In the genomic region with DNA sequence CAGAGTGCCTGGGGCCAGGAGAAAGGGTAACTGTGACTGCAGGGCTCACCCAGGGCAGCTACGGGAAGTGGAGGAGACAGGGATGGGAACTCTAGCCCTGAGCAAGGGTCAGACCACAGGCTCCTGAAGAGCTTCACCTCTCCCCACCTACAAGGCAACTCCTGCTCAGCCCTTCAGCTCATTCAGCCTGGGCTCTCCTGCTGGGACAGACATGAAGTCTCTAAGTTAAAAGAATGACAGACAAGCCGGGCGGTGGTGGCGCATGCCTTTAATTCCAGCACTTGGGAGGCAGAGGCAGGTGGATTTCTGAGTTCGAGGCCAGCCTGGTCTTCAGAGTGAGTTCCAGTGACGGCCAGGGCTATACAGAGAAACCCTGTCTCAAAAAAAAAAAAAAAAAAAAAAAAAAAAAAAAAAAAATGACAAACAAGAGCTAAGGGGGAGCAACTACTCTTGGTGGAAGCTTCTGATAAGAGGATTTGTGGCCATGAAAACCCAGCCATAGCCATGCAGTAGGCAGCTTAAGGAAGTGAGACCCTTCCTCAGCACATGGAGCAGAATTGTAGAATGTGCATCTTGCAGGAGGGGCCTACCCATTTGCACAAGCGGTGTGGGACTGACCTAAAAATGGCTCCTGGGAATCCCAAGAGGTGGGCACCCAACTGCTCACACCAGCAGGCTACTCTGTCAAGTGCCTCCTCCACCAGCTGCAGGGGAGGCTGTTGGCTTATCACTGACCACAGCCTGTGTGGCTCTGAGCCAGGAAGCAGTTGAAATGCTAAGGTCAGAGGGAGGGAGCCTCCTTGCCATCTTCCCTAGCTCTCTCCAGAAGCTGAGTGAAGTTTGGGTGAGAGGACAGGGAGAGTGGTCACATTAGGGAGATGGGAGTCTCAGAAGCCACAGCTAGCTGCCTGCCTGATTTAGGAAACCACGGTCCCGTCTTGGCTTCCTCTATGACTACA, we compare ENCODE assay signal across 11 mouse cellular contexts. TPM values are rescaled to one million over a fixed set of nuclear protein-coding genes. Genes with fewer than 3 reads are reported as not detected.
DNase-seq lines count a peak whose midpoint lies in the region; ATAC-seq lines count a peak whose summit lies in the region.
"Had no signal": no experiment of that assay in that cellular context is flagged by ENCODE, and none has a peak within 500 bp of the region (broad histone marks: within the 10 kb centered on the region; RNA-seq: fewer than 3 reads in every experiment).

No protein-coding gene starts in this region.

- H3K36me3 ChIP-seq in forebrain, embryonic 12.5 days (replicated peaks), result no peaks in the 10 kb centered on the region; the same call in 1 of the 2 replicates
- no peaks in the 10 kb centered on the region for H3K36me3 ChIP-seq in liver, embryonic 16.5 days (ENCODE audit: control insufficient read depth, insufficient read depth)
- no peaks in the 10 kb centered on the region for H3K36me3 ChIP-seq in limb, embryonic 10.5 days
- H3K36me3 ChIP-seq: embryonic facial prominence, embryonic 12.5 days had no signal

- H3K4me2 ChIP-seq in forebrain, embryonic 12.5 days, result peak overlapping the region; percentile 72
- peak overlapping the region; percentile 18; the same call in 1 of the 2 replicates for H3K4me2 ChIP-seq in liver, embryonic 16.5 days (ENCODE audit: low read depth, low read length)

- H3K27me3 ChIP-seq in forebrain, embryonic 12.5 days, result 0 out of 2 replicates have a peak, but pooled peaks cover 8% of the 10 kb centered on the region
- H3K27me3 ChIP-seq in liver, embryonic 16.5 days (ENCODE audit: control insufficient read depth, insufficient read depth, low read depth, low read length), result peaks cover 51% of the 10 kb centered on the region
- peaks cover 64% of the 10 kb centered on the region for H3K27me3 ChIP-seq in limb, embryonic 10.5 days (ENCODE audit: low read depth, poor library complexity, severe bottlenecking)

- DNase-seq in thymus, postnatal 0 days (ENCODE audit: low spot score), result peak; percentile 16
- DNase-seq in thymus, postnatal 10 days (ENCODE audit: low spot score in 2 of 2), result no peak
- DNase-seq in embryo, embryonic 9.5 days (ENCODE audit: extremely low spot score), result no peak
- DNase-seq in cerebellum, adult 8-10 months, result no peak
- no peak for DNase-seq in limb, embryonic 10.5 days (ENCODE audit: low spot score)

- 0 out of 2 replicates have a peak overlapping the region, but pooled peaks have one; percentile 10 for H3K4me3 ChIP-seq in forebrain, embryonic 12.5 days (replicated peaks)
- H3K4me3 ChIP-seq in liver, embryonic 16.5 days (ENCODE audit: low read depth, low read length), result no peak overlapping the region
- H3K4me3 ChIP-seq in limb, embryonic 10.5 days, result no peak overlapping the region
- H3K4me3 ChIP-seq: embryonic facial prominence, embryonic 12.5 days had no signal

- WGBS in forebrain, embryonic 12.5 days, result 76% methylated on average over 9 of the region's 9 CpGs
- 20% methylated on average over 9 of the region's 9 CpGs for WGBS in liver, embryonic 16.5 days (ENCODE audit: insufficient replicate concordance)
- WGBS in limb, embryonic 10.5 days, result 78% methylated on average over 9 of the region's 9 CpGs

- 0 out of 2 replicates have a peak overlapping the region, but pooled peaks have one; percentile 96 for H3K9ac ChIP-seq in forebrain, embryonic 12.5 days
- no peak overlapping the region for H3K9ac ChIP-seq in liver, embryonic 16.5 days (ENCODE audit: low read depth, low read length)
- H3K9ac ChIP-seq: embryonic facial prominence, embryonic 12.5 days had no signal

- H3K4me1 ChIP-seq in forebrain, embryonic 12.5 days, result peaks cover 49% of the 10 kb centered on the region
- H3K4me1 ChIP-seq in liver, embryonic 16.5 days (ENCODE audit: control insufficient read depth, low read depth, low read length), result peaks cover 48% of the 10 kb centered on the region
- H3K4me1 ChIP-seq in limb, embryonic 10.5 days, result peaks cover 30% of the 10 kb centered on the region

- no peak overlapping the region for H3K27ac ChIP-seq in forebrain, embryonic 12.5 days
- H3K27ac ChIP-seq in liver, embryonic 16.5 days (ENCODE audit: low read length), result no peak overlapping the region
- no peak overlapping the region for H3K27ac ChIP-seq in limb, embryonic 10.5 days

- no peak for ATAC-seq in forebrain, embryonic 12.5 days (ENCODE audit: low FRiP score)
- ATAC-seq in liver, embryonic 16.5 days (ENCODE audit: low read depth), result peak; percentile 68
- no peak for ATAC-seq in granulocyte monocyte progenitor cell, adult 5-6 weeks (replicated peaks; ENCODE audit: poor library complexity, severe bottlenecking)
- ATAC-seq: inflammation-experienced regulatory T-cells, adult 6 months had no signal

- H3K9me3 ChIP-seq in forebrain, embryonic 12.5 days, result no peaks in the 10 kb centered on the region
- H3K9me3 ChIP-seq in liver, embryonic 16.5 days (replicated peaks; ENCODE audit: control insufficient read depth, low read length), result no peaks in the 10 kb centered on the region
- no peaks in the 10 kb centered on the region for H3K9me3 ChIP-seq in limb, embryonic 10.5 days (replicated peaks)
- H3K9me3 ChIP-seq: embryonic facial prominence, embryonic 12.5 days had no signal

RNA-seq across cellular contexts. Expression of gene Mc1r, which starts 2.0 kb away (rescaled TPM):
- 0.28 and 0.56 TPM in 2 replicates for polyA plus RNA-seq in thymus, postnatal 0 days (2015; fragmentation: Nextera tagmentation; extraction: Ambion mirVana)
- 0.13 and 0.14 TPM in 2 replicates for polyA plus RNA-seq in forebrain, embryonic 12.5 days (2016; fragmentation: Nextera tagmentation; extraction: Ambion mirVana)
- not detected in 2 replicates for polyA plus RNA-seq in liver, embryonic 16.5 days (2015; fragmentation: Nextera tagmentation; extraction: Ambion mirVana)
- total RNA-seq in granulocyte monocyte progenitor cell, adult 5-6 weeks (2014; fragmentation: Nextera tagmentation), result 0.28 TPM in 1 of 2 replicates, not detected in the other
- total RNA-seq in granulocyte monocyte progenitor cell, adult 5-6 weeks (2017), result 0.05 TPM in 1 of 2 replicates, not detected in the other
- polyA plus RNA-seq in limb, embryonic 10.5 days (2016; fragmentation: Nextera tagmentation; extraction: Ambion mirVana), result not detected in 2 replicates
- total RNA-seq: liver, adult 2 months had no signal
- polyA plus RNA-seq: inflammation-experienced regulatory T-cells, adult 6 months; liver, adult 2 months had no signal

RNA-seq across cellular contexts. Expression of gene Tubb3, which starts 2.4 kb away (rescaled TPM):
- 11.9 and 16.3 TPM in 2 replicates for polyA plus RNA-seq in thymus, postnatal 0 days (2015; fragmentation: Nextera tagmentation; extraction: Ambion mirVana)
- polyA plus RNA-seq in forebrain, embryonic 12.5 days (2016; fragmentation: Nextera tagmentation; extraction: Ambion mirVana), result 827 and 897 TPM in 2 replicates
- polyA plus RNA-seq in liver, embryonic 16.5 days (2015; fragmentation: Nextera tagmentation; extraction: Ambion mirVana), result 0.35 and 0.64 TPM in 2 replicates
- total RNA-seq in granulocyte monocyte progenitor cell, adult 5-6 weeks (2014; fragmentation: Nextera tagmentation), result not detected in 2 replicates
- not detected in 2 replicates for total RNA-seq in granulocyte monocyte progenitor cell, adult 5-6 weeks (2017)
- 6.9 and 7.9 TPM in 2 replicates for polyA plus RNA-seq in limb, embryonic 10.5 days (2016; fragmentation: Nextera tagmentation; extraction: Ambion mirVana)
- total RNA-seq: liver, adult 2 months had no signal
- polyA plus RNA-seq: liver, adult 2 months had no signal

RNA-seq across cellular contexts. Expression of gene Def8, which starts 14.5 kb away (rescaled TPM):
- 21.3 and 24.0 TPM in 2 replicates for polyA plus RNA-seq in thymus, postnatal 0 days (2015; fragmentation: Nextera tagmentation; extraction: Ambion mirVana)
- 42.9 and 46.6 TPM in 2 replicates for polyA plus RNA-seq in forebrain, embryonic 12.5 days (2016; fragmentation: Nextera tagmentation; extraction: Ambion mirVana)
- polyA plus RNA-seq in liver, embryonic 16.5 days (2015; fragmentation: Nextera tagmentation; extraction: Ambion mirVana), result 9.9 and 11.3 TPM in 2 replicates
- 55.6 and 58.3 TPM in 2 replicates for total RNA-seq in granulocyte monocyte progenitor cell, adult 5-6 weeks (2014; fragmentation: Nextera tagmentation)
- total RNA-seq in granulocyte monocyte progenitor cell, adult 5-6 weeks (2017), result 57.5 and 75.5 TPM in 2 replicates
- polyA plus RNA-seq in limb, embryonic 10.5 days (2016; fragmentation: Nextera tagmentation; extraction: Ambion mirVana), result 43.6 and 44.1 TPM in 2 replicates

RNA-seq across cellular contexts. Expression of gene Tcf25, which starts 35.3 kb away (rescaled TPM):
- 155 and 165 TPM in 2 replicates for polyA plus RNA-seq in thymus, postnatal 0 days (2015; fragmentation: Nextera tagmentation; extraction: Ambion mirVana)
- 174 and 194 TPM in 2 replicates for polyA plus RNA-seq in forebrain, embryonic 12.5 days (2016; fragmentation: Nextera tagmentation; extraction: Ambion mirVana)
- polyA plus RNA-seq in liver, embryonic 16.5 days (2015; fragmentation: Nextera tagmentation; extraction: Ambion mirVana), result 54.0 and 58.0 TPM in 2 replicates
- 110 and 113 TPM in 2 replicates for total RNA-seq in granulocyte monocyte progenitor cell, adult 5-6 weeks (2014; fragmentation: Nextera tagmentation)
- total RNA-seq in granulocyte monocyte progenitor cell, adult 5-6 weeks (2017), result 194 and 224 TPM in 2 replicates
- 116 and 138 TPM in 2 replicates for polyA plus RNA-seq in limb, embryonic 10.5 days (2016; fragmentation: Nextera tagmentation; extraction: Ambion mirVana)

Comparison
In these comparisons a context has a peak if more than half of its experiments do, and no peak if none do; other contexts are left out.
1. RNA of gene Tubb3, which starts 2.4 kb away (polyA plus RNA-seq): 827 to 897 TPM in forebrain, embryonic 12.5 days; 11.9 to 16.3 TPM in thymus, postnatal 0 days, 6.9 to 7.9 TPM in limb, embryonic 10.5 days and 0.35 to 0.64 TPM in liver, embryonic 16.5 days; every median in the first group is over 10 times any median in the second.